Mouse (Mus musculus) gastrocnemius, adult 2 months (tissue): ENCODE data around the gene Wnt11. TPM values are rescaled to one million over a fixed set of nuclear protein-coding genes. Genes with fewer than 3 reads are reported as not detected.

ENCODE experiments used
- DNase-seq: peaks from one replicate; pipeline ENCODE4 v3.0.0; 2022
- H3K27ac ChIP-seq: fragments of 200-600 bp; 2 replicates; pipeline ENCODE4 v1.8.1; 2022; ENCODE audit warnings: mild to moderate bottlenecking
- H3K4me3 ChIP-seq: fragments of 200-600 bp; 2 replicates; pipeline ENCODE4 v1.8.1; 2022; ENCODE audit warnings: mild to moderate bottlenecking, moderate library complexity
- CTCF ChIP-seq: fragments of 200-600 bp; IDR thresholded peaks from 2 replicates; pipeline ENCODE4 v1.8.1; 2022; ENCODE audit warnings: antibody characterized with exemption, mild to moderate bottlenecking, moderate library complexity
- intact Hi-C: fragments of 180-260 bp; cut with DNase I; formaldehyde crosslinking; loops from one replicate; pipeline ENCODE4 v1.15.1; 2025
- total RNA-seq, 2 experiments: library from RNA; stranded (reverse); gene quantifications; 2 replicates each; pipeline ENCODE4 v1.2.3; 2021

Gene Wnt11
- total RNA-seq, 2 experiments from 2014 or later: 5.3 to 8.3 TPM

DNA sequence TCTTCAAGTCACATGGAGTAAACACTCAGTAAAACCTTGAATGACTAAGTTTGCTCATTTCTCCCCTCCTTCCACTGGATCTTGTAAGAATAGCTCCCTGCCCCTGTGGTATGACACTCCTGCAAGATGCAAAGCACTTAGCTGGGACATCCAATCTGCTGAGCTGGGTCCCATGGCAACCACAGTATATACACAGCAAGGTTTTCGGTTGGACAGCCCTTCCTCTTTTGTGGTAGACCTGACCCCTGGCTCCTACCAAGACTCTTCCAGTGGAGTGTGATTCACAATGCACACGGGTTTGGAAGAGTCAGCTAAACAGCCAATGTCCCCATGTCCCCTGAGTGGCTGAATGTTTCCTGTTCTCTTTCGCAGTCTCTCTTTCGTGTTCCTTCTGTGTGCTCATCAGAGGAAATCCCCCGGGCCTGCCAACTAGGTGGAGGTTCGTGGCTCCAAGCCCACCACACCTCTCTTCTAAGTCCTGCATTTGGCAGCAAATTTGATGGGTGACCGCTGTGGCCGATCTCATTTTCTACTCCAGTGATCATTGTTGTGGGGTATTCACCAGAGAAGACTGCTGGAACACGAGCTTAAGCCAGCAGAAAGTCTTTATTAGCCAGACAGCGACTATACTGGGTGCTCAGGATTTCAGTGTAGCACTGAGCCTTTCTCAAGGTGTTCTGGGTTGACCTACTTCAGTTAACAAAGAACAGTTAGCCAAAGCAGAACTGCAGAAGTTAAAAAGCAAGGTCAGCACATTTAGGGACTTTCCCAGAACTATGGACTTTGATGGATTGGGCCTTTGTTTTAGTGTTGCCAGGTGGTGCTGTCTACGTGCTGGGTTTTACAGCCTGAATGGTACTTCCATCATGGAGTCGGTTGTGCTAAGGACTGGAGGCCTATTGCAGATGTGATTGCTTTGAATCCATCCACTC, 29.8 kb upstream of the Wnt11 start:
- Histone ChIP-seq H3K4me3 (no peak overlapping the region), H3K27ac (no peak overlapping the region; the same call in 1 of the 2 replicates)
- intact Hi-C loops: no loop called here
- DNase-seq: no peak
- TF ChIP-seq CTCF: no peak

DNA sequence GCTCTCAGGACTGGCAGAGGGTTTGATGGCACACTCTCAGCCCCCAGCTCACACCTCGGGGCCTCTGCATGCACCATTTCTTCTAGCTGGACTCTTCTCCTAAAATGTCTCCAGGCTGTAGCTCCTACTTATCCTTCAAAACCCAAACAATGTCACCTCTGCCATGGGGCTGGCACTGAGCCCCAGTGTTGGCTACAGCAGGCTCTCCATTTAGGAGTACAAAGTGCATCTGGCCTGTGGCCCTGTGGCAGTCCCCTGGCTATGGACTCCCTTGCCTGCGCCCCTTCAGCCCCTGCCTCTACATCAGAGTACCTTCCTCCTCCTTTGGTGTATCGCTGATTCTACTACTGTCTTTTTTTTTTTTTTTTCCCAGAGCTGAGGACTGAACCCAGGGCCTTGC, 28.0 kb upstream of the Wnt11 start:
- intact Hi-C loops: no loop called here
- Histone ChIP-seq H3K27ac (no peak overlapping the region), H3K4me3 (no peak overlapping the region)
- no peak for TF ChIP-seq CTCF
- no peak for DNase-seq

- intact Hi-C loops: no loop called here
- TF ChIP-seq CTCF: no peak
These were observed 25.5 kb upstream of the Wnt11 start for GRCm38 (mm10) chr7:98809372-98809771.

DNA sequence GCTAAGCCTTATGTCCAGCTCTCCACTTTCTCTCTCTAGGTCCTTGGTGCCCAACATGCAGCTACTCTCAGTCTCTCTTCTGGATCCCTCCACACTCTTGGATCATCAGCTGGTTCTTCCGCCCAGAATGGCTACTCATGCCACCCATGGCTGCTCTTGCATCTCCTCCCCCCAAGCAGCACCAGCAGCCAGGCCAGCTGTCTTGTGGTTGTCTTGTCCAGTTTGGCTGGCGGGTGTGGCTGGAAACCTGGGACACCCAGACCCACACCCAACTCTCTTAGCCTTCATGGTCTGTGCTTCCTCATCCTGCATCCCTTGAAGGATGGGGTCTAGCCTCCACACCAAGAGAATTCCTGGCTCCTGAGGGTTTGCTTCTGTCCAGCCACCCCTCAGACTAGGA, 24.3 kb upstream of the Wnt11 start:
- H3K27ac ChIP-seq: no peak overlapping the region
- no peak for DNase-seq
- no peak overlapping the region for H3K4me3 ChIP-seq
- intact Hi-C loops: no loop called here
- TF ChIP-seq CTCF: no peak

More at GRCm38 (mm10) chr7:98809372-98809771, 25.5 kb upstream of the Wnt11 start:
- DNase-seq: no peak
- Histone ChIP-seq H3K4me3 (no peak overlapping the region), H3K27ac (no peak overlapping the region)

DNA sequence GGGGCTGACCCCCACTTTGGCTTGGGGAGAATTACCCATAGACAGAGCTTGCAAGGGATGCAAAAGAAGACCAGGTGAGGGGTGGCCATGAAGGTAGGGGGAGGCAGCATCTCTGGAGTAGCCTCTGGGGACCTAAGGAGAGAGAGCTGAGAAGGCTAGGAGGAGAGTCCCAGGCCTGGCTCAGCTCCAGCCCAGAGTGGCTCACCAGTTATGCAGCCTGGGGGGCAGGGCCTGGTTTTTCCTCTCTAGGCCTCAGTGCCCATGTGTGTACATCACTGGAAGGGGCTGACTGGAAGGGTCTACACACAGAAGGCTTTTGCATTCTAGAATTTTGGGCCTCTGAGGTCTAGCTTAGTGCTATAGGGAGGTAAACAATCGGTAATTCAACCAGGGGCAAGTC, 14.4 kb upstream of the Wnt11 start:
- DNase-seq: no peak
- TF ChIP-seq CTCF: no peak
- Histone ChIP-seq H3K4me3 (no peak overlapping the region), H3K27ac (no peak overlapping the region)
- intact Hi-C loops: no loop called here

DNA sequence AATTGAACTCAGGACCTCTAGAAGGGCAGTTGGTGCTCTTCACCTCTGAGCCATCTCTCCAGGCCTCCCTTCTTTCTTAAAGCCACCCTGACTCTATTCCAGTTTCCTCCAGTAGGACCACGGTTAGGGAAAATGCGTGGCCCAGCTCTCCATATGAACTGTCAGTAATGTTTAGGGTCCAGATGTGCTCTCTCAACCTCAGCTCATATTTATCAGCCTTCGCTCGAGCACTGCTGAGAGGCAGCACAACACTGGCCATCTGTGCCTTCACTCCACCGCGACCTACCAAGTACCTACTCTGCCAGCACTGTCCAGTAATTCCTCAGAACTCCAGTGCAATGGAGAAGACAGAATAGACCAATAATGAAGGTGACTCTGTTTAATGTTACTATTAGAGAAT, 12.0 kb upstream of the Wnt11 start:
- DNase-seq: no peak
- H3K4me3 ChIP-seq: no peak overlapping the region
- intact Hi-C loops: no loop called here

DNA sequence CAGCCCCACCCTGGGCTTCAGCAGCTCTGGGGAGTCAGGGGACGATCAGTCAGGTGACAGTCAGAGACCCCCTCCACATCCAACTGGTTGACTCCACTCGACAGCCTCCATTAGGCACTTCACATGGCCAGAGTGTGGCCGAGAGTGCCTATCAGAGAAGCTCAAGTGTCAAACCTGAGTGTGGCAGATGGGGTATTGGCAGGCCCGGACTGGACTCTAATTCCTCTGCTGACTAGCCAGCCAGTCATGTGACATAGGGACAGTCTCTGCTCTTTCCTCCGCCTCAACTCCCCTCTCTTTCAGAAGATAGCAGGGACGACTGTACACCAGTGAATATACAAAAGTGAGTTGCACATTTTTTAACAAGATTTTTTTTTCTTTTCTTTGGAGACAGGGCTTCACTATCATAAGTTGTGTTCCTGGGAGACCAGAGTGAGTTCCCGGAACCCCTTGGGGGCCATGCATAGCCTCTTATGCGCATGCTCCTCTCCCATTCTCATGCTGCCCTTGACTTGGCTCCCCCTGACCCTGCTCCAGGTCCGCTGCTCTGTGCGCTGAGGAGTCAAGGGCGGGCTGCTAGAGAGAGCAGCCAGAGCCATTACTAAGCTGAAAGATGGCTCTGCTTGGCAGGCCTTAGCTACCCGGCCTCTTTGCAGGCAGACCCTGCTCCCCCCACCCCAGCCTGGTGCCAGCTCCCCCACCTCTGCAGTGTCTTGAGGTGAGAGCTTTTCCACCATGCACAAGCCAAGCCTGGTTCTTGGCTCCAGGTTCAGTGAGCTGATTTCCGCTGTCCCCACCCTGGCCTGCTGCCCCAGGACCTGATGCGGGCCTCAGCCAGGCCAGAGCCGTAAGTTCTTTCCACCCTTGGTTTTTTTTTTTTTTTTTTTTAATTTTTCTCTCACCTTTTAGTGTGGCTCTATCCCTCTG, 10.8 kb upstream of the Wnt11 start:
- H3K27ac ChIP-seq: no peak overlapping the region
- no peak for TF ChIP-seq CTCF
- intact Hi-C loops: no loop called here
- no peak for DNase-seq
- H3K4me3 ChIP-seq: no peak overlapping the region

More for the DNA sequence above, 12.0 kb upstream of the Wnt11 start:
- H3K27ac ChIP-seq: no peak overlapping the region
- TF ChIP-seq CTCF: no peak

DNA sequence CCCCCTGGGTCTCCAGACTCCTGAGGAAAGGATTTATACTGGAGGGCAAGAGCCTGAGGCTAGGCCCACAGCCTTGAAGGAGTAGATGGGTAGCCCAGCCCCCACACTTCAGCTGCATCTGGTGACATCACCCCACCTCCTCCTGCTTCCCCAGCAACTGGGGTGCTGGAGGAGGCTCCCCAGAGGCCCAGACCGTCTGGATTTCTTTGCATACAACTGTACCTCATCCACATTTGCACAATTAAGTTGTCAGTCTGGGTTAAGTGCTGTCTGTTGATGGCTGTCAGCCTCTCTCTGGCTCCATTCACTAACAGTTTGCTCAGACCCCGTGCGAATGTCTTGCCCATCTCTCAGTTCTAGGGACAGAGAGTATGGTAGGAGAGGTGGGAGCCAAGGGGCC, 6.9 kb upstream of the Wnt11 start:
- Histone ChIP-seq H3K27ac (no peak overlapping the region), H3K4me3 (no peak overlapping the region)
- DNase-seq: no peak
- intact Hi-C loops: no loop called here
- TF ChIP-seq CTCF: no peak

GRCm38 (mm10) chr7:98828876-98829275, 6.0 kb upstream of the Wnt11 start:
- intact Hi-C loops: no loop called here
- H3K27ac ChIP-seq: no peak overlapping the region
- no peak for DNase-seq
- H3K4me3 ChIP-seq: no peak overlapping the region
- no peak for TF ChIP-seq CTCF

GRCm38 (mm10) chr7:98831290-98831689, 3.6 kb upstream of the Wnt11 start:
- Histone ChIP-seq H3K4me3 (no peak overlapping the region), H3K27ac (no peak overlapping the region)
- TF ChIP-seq CTCF: no peak
- intact Hi-C loops: no loop called here
- no peak for DNase-seq

- TF ChIP-seq CTCF: no peak
- peak; percentile 70 for DNase-seq
- peak overlapping the region; percentile 79 for H3K4me3 ChIP-seq
- peak overlapping the region; percentile 90 for H3K27ac ChIP-seq
- intact Hi-C loops: loop anchor here (1.0 to 5.0 kb wide), 2 partner anchors 19 to 242 kb away; no protein-coding TSS in a partner anchor
These were observed 868 bp downstream of the Wnt11 start for GRCm38 (mm10) chr7:98835519-98836441.

DNA sequence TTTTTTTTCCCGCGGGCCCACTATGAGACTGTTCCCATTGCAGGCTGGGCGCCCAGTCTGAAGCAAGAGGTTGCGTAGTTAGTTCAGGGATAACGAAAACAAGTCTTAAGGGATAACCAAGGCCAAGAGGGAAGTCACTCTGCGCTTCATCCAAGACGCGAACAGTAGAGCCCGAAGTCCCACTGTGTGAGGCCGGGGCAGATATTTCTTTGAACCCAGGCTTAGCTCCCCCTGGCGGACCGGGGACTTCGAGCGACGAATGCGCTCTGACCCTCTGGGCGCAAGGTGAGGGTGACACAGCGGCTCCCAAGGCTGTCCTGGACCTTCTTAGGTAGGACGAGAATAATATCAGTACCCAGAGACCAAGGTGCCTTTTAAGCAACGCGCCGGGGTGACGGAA, 1.7 kb downstream of the Wnt11 start:
- peak overlapping the region; percentile 79 for H3K4me3 ChIP-seq
- peak overlapping the region; percentile 90 for H3K27ac ChIP-seq
- DNase-seq: peak; percentile 93
- peak; percentile 91; the same call in 1 of the 2 replicates for TF ChIP-seq CTCF
- intact Hi-C loops: loop anchor here (1.0 to 5.0 kb wide), 3 partner anchors 20 to 241 kb away; no protein-coding TSS in a partner anchor
